Mouse (Mus musculus) G1E (cell line): ENCODE results near the gene Npnt. TPM values are rescaled to one million over a fixed set of nuclear protein-coding genes. Genes with fewer than 3 reads are reported as not detected.

Experiments
- ATAC-seq: 2 replicates; pipeline ENCODE4 v1.8.0; 2016; ENCODE audit warnings: mild to moderate bottlenecking; ENCODE audit not compliant: insufficient number of reproducible peaks, poor library complexity, low FRiP score, severe bottlenecking; ENCODE audit errors: extremely low read depth
- DNase-seq: peaks from one replicate; pipeline ENCODE4 v3.0.0; 2012; ENCODE audit warnings: low spot score
- H3K27me3 ChIP-seq: 2 replicates; pipeline ENCODE4 v1.6.1; 2012; ENCODE audit warnings: mild to moderate bottlenecking, low read length, inconsistent platforms; ENCODE audit not compliant: insufficient read depth
- H3K36me3 ChIP-seq: replicated peaks from 2 replicates; pipeline ENCODE3; 2012; ENCODE audit warnings: mild to moderate bottlenecking, inconsistent platforms
- H3K4me1 ChIP-seq: 2 replicates; pipeline ENCODE4 v1.6.1; 2012; ENCODE audit warnings: low read depth, low read length, inconsistent platforms, mixed read lengths; ENCODE audit not compliant: insufficient read depth
- H3K4me3 ChIP-seq: 2 replicates; pipeline ENCODE4 v1.5.1; 2012; ENCODE audit warnings: low read depth, mild to moderate bottlenecking, inconsistent platforms, low read length, moderate library complexity, mixed read lengths
- H3K9me3 ChIP-seq: replicated peaks from 2 replicates; pipeline ENCODE4 v1.6.1; 2012; ENCODE audit warnings: inconsistent platforms
- CTCF ChIP-seq: IDR thresholded peaks from 2 replicates; pipeline ENCODE4 v1.5.1; 2012; ENCODE audit warnings: low read depth, low read length, inconsistent platforms, mixed read lengths
- GATA1 ChIP-seq: IDR thresholded peaks from 2 replicates; pipeline ENCODE4 v1.6.1; 2012; ENCODE audit warnings: borderline replicate concordance, low read length, inconsistent platforms, mixed read lengths
- GATA2 ChIP-seq: IDR thresholded peaks from 2 replicates; pipeline ENCODE4 v1.6.1; 2012; ENCODE audit warnings: low read depth, low read length, inconsistent platforms, borderline replicate concordance
- POLR2AphosphoS5 ChIP-seq: IDR thresholded peaks from 2 replicates; pipeline ENCODE4 v1.6.1; 2012; ENCODE audit warnings: low read depth, low read length, inconsistent platforms; ENCODE audit not compliant: insufficient replicate concordance
- TAL1 ChIP-seq: conservative IDR thresholded peaks from 2 replicates; pipeline ENCODE4 v1.6.1; 2012; ENCODE audit warnings: low read depth, low read length, inconsistent platforms, mixed read lengths
- polyA plus RNA-seq: library from polyadenylated mRNA; stranded (reverse); fragments of >175 nt; gene quantifications from 2 replicates; pipeline ENCODE4 v1.2.3, GENCODE M21; 2012
- total RNA-seq, 2 experiments: library from RNA; stranded (forward) in 1 of 2; stranded (reverse) in 1 of 2; fragments of 200-1000 nt in 1 of 2; fragments of >200 nt in 1 of 2; fragmentation: Nextera tagmentation in 1 of 2; gene quantifications; 2 replicates each; pipeline ENCODE4 v1.2.3; 2014 to 2017

The Npnt gene
- total and polyA plus RNA-seq, 3 experiments: 0.05 TPM; not detected in 2

GRCm38 (mm10) chr3:132849669-132850068, 100.4 kb downstream of the Npnt start:
- Histone ChIP-seq H3K4me1 (no peaks in the 10 kb centered on the region), H3K27me3 (peaks cover 21% of the 10 kb centered on the region), H3K4me3 (no peak overlapping the region), H3K9me3 (no peaks in the 10 kb centered on the region), H3K36me3 (no peaks in the 10 kb centered on the region)
- no peak for ATAC-seq
- TF ChIP-seq CTCF: no peak
- no peak for TF ChIP-seq GATA1
- TF ChIP-seq POLR2AphosphoS5: no peak
- TF ChIP-seq TAL1: no peak
- TF ChIP-seq GATA2: no peak
- no peak for DNase-seq

GRCm38 (mm10) chr3:132842676-132843075, 107.4 kb downstream of the Npnt start:
- H3K4me1 ChIP-seq: no peaks in the 10 kb centered on the region
- TF ChIP-seq GATA1: no peak
- no peak for TF ChIP-seq CTCF
- TF ChIP-seq POLR2AphosphoS5: no peak
- TF ChIP-seq GATA2: no peak
- no peak for TF ChIP-seq TAL1
- peaks cover 22% of the 10 kb centered on the region for H3K36me3 ChIP-seq
- no peak overlapping the region for H3K4me3 ChIP-seq
- no peaks in the 10 kb centered on the region for H3K9me3 ChIP-seq
- ATAC-seq (no peak), DNase-seq (no peak)
- no peaks in the 10 kb centered on the region for H3K27me3 ChIP-seq

- H3K9me3 ChIP-seq: no peaks in the 10 kb centered on the region
- no peaks in the 10 kb centered on the region for H3K27me3 ChIP-seq
- DNase-seq: no peak
- no peak overlapping the region for H3K4me3 ChIP-seq
- H3K36me3 ChIP-seq: peaks cover 43% of the 10 kb centered on the region
- H3K4me1 ChIP-seq: peaks cover 5% of the 10 kb centered on the region; the same call in 1 of the 2 replicates
- no peak for TF ChIP-seq POLR2AphosphoS5
- TF ChIP-seq CTCF: no peak
- no peak for TF ChIP-seq GATA1
- no peak for TF ChIP-seq TAL1
- TF ChIP-seq GATA2: no peak
- no peak for ATAC-seq
Observed at GRCm38 (mm10) chr3:132839516-132839915, 110.6 kb downstream of the Npnt start.

- H3K36me3 ChIP-seq: peaks cover 48% of the 10 kb centered on the region
- no peak for DNase-seq
- no peak for TF ChIP-seq TAL1
- no peak for TF ChIP-seq GATA2
- no peak for TF ChIP-seq CTCF
- no peak for TF ChIP-seq GATA1
- TF ChIP-seq POLR2AphosphoS5: no peak
- no peak for ATAC-seq
- peaks cover 5% of the 10 kb centered on the region; the same call in 1 of the 2 replicates for H3K4me1 ChIP-seq
- no peaks in the 10 kb centered on the region for H3K27me3 ChIP-seq
- no peak overlapping the region for H3K4me3 ChIP-seq
- H3K9me3 ChIP-seq: no peaks in the 10 kb centered on the region
Observed at GRCm38 (mm10) chr3:132838656-132839417, 111.3 kb downstream of the Npnt start.

- H3K4me3 ChIP-seq: no peak overlapping the region
- DNase-seq: no peak
- peaks cover 5% of the 10 kb centered on the region; the same call in 1 of the 2 replicates for H3K4me1 ChIP-seq
- H3K36me3 ChIP-seq: peaks cover 49% of the 10 kb centered on the region
- TF ChIP-seq TAL1 (no peak), GATA2 (no peak), CTCF (no peak), POLR2AphosphoS5 (no peak), GATA1 (no peak)
- no peaks in the 10 kb centered on the region for H3K9me3 ChIP-seq
- no peaks in the 10 kb centered on the region for H3K27me3 ChIP-seq
- ATAC-seq: no peak
Observed at GRCm38 (mm10) chr3:132837134-132837533, 113.0 kb downstream of the Npnt start.

- peaks cover 5% of the 10 kb centered on the region; the same call in 1 of the 2 replicates for H3K4me1 ChIP-seq
- peaks cover 58% of the 10 kb centered on the region for H3K36me3 ChIP-seq
- H3K9me3 ChIP-seq: no peaks in the 10 kb centered on the region
- DNase-seq (no peak), ATAC-seq (no peak)
- H3K4me3 ChIP-seq: no peak overlapping the region
- TF ChIP-seq POLR2AphosphoS5 (no peak), GATA2 (no peak), CTCF (no peak), GATA1 (no peak), TAL1 (no peak)
- no peaks in the 10 kb centered on the region for H3K27me3 ChIP-seq
Observed at GRCm38 (mm10) chr3:132835118-132835794, 114.8 kb downstream of the Npnt start.

Other genes with a start within 250 kb of the Npnt start
- 41.6 and 50.2 TPM in 2 replicates for gene Ints12, start 141.5 kb upstream of the Npnt start, total RNA-seq (2014; fragmentation: Nextera tagmentation)
- gene Ints12, start 141.5 kb upstream of the Npnt start, total RNA-seq (2017): 21.5 and 24.3 TPM in 2 replicates
- gene Ints12, start 141.5 kb upstream of the Npnt start, polyA plus RNA-seq: 1.4 and 1.8 TPM in 2 replicates
- 59.9 and 64.0 TPM in 2 replicates for gene Gstcd, start 141.7 kb upstream of the Npnt start, total RNA-seq (2014; fragmentation: Nextera tagmentation)
- gene Gstcd, start 141.7 kb upstream of the Npnt start, total RNA-seq (2017): 24.5 and 24.7 TPM in 2 replicates
- 11.8 and 14.9 TPM in 2 replicates for gene Gstcd, start 141.7 kb upstream of the Npnt start, polyA plus RNA-seq